Mouse (Mus musculus) erythroid progenitor cell, adult 5-6 weeks (primary cell): ENCODE measurements around the gene Satb2. TPM values are rescaled to one million over a fixed set of nuclear protein-coding genes. Genes with fewer than 3 reads are reported as not detected.

Source experiments
- ATAC-seq: replicated peaks from 2 replicates; pipeline ENCODE4 v1.8.0; 2016; ENCODE audit warnings: moderate number of reproducible peaks, mild to moderate bottlenecking, moderate TSS enrichment, inconsistent platforms; ENCODE audit not compliant: poor library complexity, low FRiP score, severe bottlenecking
- total RNA-seq, 2 experiments: library from RNA; stranded (forward) in 1 of 2; stranded (reverse) in 1 of 2; fragments of 150-400 nt in 1 of 2; fragments of 186-747, 209-891 nt in 1 of 2; gene quantifications; 2 replicates each; pipeline versions ENCODE4 v1.2.3 to v1.2.4; 2015 to 2017; ENCODE audit warnings: low replicate concordance in 2 of 2

Gene Satb2
- total RNA-seq, 2 experiments from 2014 or later = 0.08 TPM; not detected in 1

DNA sequence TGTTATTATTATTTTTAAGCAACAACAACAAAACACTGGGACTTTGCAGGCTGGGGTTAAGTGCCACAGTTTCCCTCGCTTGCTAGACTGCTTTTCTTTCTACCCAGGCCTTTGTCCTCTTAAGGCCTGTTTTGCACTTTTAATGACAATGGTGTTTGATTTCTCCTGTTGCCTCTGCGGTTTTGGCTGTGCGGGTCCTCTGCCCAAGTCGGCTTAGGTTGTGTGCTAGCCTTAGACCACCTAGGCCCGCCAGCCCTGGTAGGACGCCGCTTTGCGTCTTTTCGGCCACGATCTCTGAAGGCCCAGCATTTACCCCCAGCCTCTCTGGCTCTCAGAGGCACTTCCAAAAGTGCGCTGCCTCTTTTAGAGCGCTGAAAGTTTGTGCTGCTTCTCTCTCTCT is 2.9 kb downstream of the Satb2 start:
- ATAC-seq = no peak

DNA sequence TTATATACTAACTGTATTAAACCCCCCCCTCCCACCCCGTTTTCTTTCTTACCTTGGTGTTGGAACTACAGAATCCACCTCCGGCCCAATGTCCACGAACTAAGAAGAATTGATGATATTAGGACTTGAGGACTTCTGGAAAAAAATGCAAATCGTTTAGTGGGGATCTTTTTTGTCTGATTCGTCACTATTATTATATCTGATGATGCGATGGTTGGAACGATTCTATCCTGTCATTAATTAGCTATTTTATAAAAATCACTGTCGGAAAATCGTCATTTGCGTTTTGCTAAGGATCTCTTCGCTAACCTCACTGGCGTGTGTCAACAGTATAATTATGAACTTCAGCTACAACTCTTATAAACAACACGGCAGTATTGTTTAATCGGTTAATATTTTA is 4.3 kb downstream of the Satb2 start:
- no peak for ATAC-seq

DNA sequence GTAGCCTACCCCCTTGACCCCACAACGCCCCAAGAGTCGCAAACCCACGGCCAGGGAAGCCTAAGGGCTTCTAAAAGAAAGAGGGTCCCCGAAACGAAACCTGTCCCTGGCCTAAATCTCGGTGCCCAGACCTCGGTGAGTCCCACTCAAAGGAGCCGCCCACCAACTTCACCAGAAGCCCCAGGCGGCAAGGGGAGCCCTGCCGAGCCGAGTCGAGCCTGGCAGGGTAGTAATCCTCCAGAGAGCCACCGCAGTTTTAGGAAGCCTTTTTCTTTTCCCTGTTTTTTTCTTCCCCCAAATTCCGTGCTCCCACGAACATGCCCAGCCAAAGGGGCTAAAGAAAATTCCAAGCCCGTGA is 4.9 kb downstream of the Satb2 start:
- no peak for ATAC-seq

DNA sequence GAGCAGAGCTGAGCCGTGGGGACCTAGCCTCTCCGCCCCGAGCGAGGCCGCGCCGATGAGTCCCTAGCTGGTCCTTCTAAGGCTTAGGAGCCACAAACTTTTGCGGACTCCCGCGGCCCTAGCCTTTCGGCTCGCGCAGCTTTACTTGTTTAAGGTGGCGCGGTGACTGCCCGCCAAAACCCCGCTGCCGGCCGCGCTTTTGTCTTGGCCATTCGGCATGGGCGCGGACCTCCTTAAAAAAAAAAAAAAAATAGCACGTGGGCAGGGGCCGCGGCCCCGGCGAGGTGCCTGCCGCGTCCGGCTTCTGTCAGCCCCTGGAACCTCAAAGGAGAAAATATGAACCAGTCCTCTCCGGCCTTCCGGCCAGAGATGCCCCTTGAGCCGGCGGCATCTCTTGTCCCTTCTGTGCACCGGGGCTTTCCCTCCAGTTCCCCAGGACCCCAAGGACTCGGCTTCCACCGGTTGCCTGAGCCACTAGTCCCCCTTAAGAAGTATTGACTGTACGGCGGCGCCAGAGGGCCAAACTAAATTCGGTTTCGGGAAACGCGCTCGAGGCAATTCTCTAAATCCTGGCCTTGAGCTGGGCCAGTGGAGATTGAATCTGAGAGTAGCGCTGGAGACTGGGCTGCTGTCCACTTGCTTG is 5.4 kb downstream of the Satb2 start:
- no peak for ATAC-seq

DNA sequence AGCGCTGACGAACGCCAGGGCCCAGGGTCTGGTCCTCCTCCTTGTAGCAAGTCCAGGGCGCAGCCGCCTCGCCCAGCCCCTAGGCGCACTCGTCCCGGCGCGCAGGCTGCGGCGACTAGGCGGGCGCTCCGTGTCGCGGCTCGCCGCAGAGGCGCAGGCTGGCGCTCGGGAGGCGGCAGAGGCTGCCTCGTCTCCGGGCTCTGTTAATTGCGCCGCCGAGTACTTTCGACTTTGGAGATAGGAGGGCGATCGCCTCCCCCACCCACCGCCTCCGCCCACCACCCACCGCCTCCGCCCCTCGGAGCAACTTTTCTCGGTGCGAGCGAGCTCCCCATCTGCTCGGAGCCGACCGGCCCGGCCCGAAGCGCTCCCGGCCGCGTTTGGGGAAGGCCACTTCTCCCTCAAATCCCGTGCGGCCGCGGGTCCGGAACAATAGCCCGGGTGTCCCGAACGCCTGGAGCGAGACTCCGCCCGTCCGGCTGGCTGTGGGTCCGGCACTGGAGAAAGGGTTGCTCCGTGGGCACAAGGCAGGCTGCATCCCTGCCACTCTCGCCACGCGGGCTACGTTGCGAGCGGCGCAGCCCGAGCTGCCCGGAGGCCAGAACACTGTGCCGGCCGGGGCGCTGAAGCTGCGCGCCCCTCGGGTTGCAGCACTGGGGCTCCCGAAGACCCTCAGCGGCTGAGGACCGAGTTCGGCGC is 6.0 kb downstream of the Satb2 start:
- no peak for ATAC-seq

- no peak for ATAC-seq
These were observed 6.6 kb downstream of the Satb2 start for GRCm38 (mm10) chr1:56971942-56972250.

DNA sequence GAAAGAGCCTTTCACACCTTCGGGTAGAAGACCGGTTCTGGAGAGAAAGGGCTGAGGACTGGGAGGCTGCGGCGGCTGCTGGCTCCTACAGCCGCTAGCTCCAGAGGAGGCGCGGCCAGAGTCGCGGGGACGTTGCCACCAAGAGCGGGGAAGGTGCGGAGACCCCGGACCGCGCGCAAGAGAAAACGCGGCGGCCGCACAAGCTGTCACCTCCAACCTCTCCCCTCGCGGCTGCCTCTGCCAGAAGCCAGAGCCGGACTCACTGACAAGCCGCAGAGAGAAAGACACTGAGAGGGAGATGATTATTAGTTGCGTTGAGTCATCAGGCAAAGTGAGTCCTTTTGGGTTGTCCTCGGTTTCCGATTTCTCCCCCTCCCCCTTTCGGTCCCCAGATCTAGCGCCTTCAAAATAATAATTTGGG is 7.0 kb downstream of the Satb2 start:
- no peak for ATAC-seq

DNA sequence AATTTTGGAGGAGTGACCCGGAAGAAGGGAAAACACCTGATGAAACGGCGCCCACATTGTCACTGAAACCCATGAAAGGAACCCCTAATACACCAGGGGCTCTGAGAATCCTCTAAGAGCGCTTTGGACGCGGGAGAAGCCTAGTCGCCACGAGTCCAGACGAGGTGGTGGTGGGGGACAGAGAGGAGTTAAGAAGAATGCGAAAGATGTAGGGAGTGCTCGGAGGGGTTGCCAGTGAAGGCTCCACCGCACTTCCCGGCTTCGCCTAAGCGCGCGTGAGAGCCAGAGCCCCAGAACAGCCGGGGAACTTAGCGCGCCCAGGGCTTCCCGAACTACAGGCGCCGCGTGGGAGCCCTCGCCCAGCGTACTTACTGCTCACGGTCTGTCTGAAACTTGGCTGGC is 7.7 kb downstream of the Satb2 start:
- ATAC-seq = no peak

DNA sequence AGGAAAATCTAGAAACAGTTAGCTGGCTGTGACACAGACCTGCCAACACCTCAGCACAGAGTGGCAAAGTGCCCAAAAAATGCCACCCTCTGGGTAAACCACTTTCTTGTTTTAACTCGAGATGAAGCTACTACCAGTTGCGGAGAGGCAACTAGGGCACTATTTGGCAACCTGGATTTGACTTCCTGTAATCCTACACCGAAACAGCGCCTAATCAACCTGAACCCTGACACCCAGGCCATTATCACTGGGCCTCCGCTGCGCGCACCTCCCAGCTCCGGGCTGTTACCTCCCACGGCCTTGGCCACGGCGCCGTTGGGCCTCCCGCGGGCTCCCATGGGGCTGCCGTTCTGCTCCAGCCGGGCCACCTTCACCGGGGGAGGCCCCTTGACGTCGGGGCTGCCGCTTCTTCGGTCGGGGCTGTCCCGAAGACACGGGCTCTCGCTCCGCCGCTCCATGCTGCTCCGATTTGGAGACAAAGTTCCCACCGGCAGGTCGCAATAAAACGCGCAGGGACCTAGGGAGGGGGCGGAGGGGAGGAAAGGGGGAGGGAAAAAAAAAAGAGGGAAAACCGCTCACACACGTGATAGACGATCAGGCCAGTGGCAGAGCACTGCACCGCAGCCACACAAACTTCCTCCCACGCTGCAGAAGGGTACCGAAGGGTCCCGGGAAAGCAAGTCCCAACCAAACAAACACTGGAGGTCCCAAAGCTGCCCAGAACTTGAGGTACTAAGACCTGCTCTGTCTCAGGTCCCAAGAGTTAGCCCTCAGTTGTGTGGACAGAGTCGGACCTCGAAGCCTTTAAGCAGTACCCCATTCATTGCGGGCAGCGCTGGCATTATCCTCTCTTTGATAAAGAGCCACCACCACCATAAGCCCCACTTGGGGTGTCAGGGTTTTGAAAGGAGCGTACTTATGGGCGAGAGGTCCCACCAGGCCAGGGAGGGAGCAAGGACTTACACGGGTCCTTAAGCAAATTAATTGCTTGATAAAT is 8.8 kb downstream of the Satb2 start:
- no peak for ATAC-seq

DNA sequence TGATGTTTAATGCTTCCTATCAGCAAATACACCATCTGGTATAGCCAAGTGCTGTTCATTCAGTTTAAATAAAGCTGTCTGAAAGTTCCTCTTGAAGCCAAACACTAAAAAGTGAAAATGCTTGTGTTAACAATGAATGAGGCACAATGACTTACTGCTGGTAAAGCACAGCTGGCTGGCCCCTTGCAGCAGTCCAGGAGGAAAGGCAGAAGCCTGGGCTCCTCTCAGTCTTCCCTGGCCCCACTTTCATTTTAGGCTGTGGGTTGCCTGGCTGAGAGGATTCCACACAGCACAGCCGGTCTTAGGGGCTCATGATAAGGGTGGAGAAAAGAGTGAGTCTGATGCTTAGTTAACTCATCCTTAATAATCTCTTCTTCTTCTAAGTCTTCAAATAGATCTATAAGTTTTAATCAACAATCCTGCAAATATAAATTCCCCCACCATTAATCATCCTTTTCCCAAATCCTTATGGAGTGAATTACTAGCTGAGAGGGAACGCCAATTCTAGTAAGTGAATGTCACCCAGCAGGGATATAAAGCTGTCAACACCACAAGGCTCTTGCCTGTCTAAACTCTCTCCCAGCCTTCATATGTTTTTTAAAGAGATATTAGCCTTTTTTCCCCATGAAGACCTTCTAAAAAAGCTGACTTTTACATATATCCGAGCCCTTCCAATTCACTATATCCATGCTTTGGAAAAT is 12.4 kb downstream of the Satb2 start:
- ATAC-seq = no peak

GRCm38 (mm10) chr1:56964493-56964892 is 14.0 kb downstream of the Satb2 start:
- ATAC-seq = no peak

DNA sequence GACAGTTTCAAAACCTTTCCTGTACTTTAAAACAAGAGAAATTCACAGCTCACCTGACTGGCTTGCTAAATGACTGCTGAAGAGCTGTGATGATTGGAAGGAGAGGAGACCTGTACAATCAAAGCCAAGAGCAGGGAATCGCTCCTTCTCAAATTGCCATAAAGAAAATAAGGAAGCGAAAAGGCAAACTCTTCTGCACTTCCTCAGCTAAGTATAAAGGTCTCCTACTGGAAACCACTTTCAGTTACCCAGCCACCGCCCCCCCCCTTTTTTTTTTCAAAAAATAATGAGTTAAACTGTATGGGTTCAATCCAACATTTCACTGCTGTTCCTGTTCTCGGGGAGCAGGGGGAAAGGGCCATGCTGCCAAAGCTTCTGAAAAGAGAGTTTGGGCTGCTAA is 15.2 kb downstream of the Satb2 start:
- ATAC-seq = no peak

DNA sequence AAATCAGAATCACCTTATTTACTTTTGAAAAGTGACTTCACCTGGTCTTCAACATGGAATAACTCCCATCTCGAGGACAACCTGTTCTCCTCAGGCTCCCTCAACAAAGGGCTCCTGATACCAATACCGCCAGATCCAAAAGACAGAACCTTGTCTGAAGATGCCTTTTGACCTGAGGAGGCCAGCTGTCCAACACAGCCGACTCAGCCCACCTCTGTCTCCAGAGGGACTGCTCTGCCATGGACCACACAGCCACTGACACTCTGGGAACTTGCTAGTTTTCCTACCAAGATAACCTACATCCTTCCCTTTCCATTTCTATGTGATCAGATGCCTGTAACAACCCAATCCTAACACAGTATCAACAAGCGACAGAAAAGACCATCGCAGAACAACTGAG is 19.5 kb downstream of the Satb2 start:
- ATAC-seq = no peak

- no peak for ATAC-seq
These were observed 20.5 kb downstream of the Satb2 start for GRCm38 (mm10) chr1:56957942-56958341.

DNA sequence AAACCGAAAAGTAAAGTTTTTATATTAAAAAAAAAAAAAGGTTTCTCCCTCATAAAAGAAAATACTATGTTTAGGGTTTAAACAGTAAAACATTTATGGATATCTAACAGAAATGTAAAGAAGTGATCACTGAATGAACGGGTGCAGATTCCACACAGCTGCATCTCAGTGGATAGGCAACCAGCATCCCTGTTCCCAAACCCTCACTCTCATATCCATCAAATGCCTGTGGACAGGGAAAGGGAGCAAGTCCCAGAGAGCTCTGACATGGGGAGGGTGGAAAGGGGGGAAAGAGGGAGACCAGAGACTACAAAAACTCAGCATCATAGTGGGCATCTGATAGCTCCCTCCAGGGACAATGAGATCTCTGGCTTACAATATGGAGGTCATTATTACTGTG is 21.6 kb downstream of the Satb2 start:
- ATAC-seq = no peak

DNA sequence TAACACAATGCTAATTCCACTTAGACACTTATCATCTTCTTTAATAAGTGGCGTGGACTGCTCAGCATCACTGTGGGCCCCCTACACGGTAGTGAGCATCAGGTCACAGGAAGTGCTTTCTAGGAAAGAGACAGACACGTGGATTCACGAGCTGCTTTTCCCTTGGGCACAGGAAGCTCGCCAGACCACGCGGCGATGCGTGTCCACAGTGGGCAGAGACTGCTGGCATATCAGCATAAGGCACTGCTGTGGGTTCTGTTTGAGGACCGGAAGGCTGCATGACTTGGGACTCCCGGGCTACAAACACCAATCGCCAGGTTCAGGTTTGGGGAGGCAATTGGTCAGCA is 22.7 kb downstream of the Satb2 start:
- ATAC-seq = no peak

GRCm38 (mm10) chr1:56955055-56955738 is 23.3 kb downstream of the Satb2 start:
- no peak for ATAC-seq

GRCm38 (mm10) chr1:56953538-56953937 is 24.9 kb downstream of the Satb2 start:
- no peak for ATAC-seq

DNA sequence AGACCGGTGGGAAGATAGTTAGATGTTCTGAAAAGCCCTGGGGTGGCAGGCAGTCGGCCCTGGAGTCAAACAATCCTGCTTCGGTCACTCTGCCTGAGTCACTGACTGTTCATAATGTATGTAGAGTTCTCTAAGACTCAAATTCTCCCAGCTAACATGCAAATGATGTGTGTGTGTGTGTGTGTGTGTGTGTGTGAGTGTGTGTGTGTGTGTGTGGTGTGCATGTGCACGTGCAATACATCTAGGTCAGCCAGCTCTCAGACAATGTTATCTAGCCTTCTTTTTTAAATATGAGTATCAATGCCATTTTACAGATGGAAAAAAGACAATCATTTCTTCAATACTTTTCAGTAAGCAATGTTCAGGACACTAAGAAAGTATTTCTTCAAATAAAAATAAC is 26.5 kb downstream of the Satb2 start:
- ATAC-seq = no peak

DNA sequence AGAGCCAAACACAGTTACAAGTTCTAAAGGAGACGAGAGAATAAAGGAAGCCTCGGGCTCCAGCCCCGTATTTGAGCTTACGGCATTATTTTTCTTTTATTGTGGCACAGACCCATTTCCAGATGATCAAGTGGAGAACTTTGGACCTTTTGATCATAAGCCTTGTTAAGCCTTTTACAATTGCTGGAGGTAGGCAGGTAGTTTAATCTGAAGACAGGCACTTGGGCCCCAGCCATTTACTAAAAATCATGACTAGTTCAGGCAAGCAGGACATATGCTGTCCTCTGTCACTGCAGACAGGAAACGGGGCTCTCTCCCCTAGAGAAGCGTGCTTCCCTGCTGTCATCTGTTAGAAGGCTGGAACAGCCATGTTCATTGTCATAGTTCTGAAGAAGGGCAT is 26.9 kb downstream of the Satb2 start:
- no peak for ATAC-seq
